Mouse (Mus musculus) hindbrain, embryonic 12.5 days (tissue): ENCODE results near the gene Pgp. TPM values are rescaled to one million over a fixed set of nuclear protein-coding genes. Genes with fewer than 3 reads are reported as not detected.

Experiments
- ATAC-seq: fragments of 200-750 bp; cut with Nextera tagmentation; 2 replicates; pipeline ENCODE4 v1.8.0; 2017; ENCODE audit warnings: moderate TSS enrichment; ENCODE audit not compliant: low FRiP score
- H3K27ac ChIP-seq: fragments of 300-500 bp; sonication (generic); 2 replicates; pipeline ENCODE4 v1.5.1; 2016; ENCODE audit warnings: mild to moderate bottlenecking
- H3K27me3 ChIP-seq: fragments of 300-500 bp; sonication (generic); 2 replicates; pipeline ENCODE4 v1.6.1; 2016; ENCODE audit warnings: mild to moderate bottlenecking
- H3K36me3 ChIP-seq: fragments of 300-500 bp; sonication (generic); 2 replicates; pipeline ENCODE4 v1.6.1; 2016; ENCODE audit warnings: mild to moderate bottlenecking
- H3K4me1 ChIP-seq: fragments of 300-500 bp; sonication (generic); 2 replicates; pipeline ENCODE4 v1.6.1; 2016
- H3K4me2 ChIP-seq: fragments of 300-500 bp; sonication (generic); replicated peaks from 2 replicates; pipeline ENCODE4 v1.6.1; 2016; ENCODE audit warnings: mild to moderate bottlenecking
- H3K4me3 ChIP-seq: fragments of 300-500 bp; sonication (generic); 2 replicates; pipeline ENCODE4 v1.5.1; 2016; ENCODE audit warnings: mild to moderate bottlenecking
- H3K9ac ChIP-seq: fragments of 300-500 bp; sonication (generic); 2 replicates; pipeline ENCODE4 v1.6.1; 2016; ENCODE audit warnings: mild to moderate bottlenecking, moderate library complexity
- H3K9me3 ChIP-seq: fragments of 300-500 bp; sonication (generic); replicated peaks from 2 replicates; pipeline ENCODE4 v1.6.1; 2016; ENCODE audit warnings: mild to moderate bottlenecking
- WGBS: fragments of 180-500 bp; shearing (Covaris S2); methylation state at CpG from one replicate; pipeline ENCODE4 v1.1.7; 2016; 5-methylcytosine and 5-hydroxymethylcytosine counted together
- polyA plus RNA-seq: library from polyadenylated mRNA; unstranded; fragments of >200 nt; fragmentation: Nextera tagmentation; extraction: Ambion mirVana; gene quantifications from 2 replicates; pipeline ENCODE4 v1.2.1, GENCODE M21; 2016

Pgp gene
- polyA plus RNA-seq, 1 experiment from 2014 or later, result 57.3 TPM

DNA sequence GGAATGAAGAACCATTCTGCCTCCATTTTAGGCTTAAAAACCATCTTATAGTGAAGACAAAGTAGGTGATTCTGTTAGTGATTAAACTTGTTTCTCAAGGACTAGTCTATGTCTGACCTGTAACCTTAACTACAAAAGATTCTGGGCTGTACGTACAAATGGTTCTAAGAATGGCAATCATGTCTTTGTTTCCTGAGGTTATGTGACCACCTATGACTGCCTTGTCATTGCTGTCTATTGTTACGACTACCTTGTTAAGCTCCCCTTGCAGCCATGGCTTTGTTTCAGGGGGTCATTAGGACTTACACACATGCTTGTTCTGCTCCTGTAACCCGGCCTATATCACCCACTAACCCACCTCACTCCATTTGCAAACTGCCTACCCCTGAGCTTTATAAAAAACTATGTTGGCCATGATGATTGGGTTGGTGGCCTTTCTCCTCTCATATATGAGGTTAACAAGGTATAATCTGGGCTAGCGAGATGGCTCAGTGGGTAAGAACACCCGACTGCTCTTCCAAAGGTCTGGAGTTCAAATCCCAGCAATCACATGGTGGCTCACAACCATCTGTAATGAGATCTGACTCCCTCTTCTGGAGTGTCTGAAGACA lies 1.5 kb upstream of the Pgp start:
- 93% methylated on average over 5 of the region's 5 CpGs for WGBS
- H3K27me3 ChIP-seq, result no peaks in the 10 kb centered on the region
- H3K9ac ChIP-seq, result no peak overlapping the region
- H3K4me1 ChIP-seq, result peaks cover 26% of the 10 kb centered on the region
- ATAC-seq, result no peak
- H3K27ac ChIP-seq, result no peak overlapping the region
- H3K36me3 ChIP-seq, result peaks cover 6% of the 10 kb centered on the region; the same call in 1 of the 2 replicates
- no peak overlapping the region for H3K4me3 ChIP-seq
- no peak overlapping the region for H3K4me2 ChIP-seq
- no peaks in the 10 kb centered on the region for H3K9me3 ChIP-seq

DNA sequence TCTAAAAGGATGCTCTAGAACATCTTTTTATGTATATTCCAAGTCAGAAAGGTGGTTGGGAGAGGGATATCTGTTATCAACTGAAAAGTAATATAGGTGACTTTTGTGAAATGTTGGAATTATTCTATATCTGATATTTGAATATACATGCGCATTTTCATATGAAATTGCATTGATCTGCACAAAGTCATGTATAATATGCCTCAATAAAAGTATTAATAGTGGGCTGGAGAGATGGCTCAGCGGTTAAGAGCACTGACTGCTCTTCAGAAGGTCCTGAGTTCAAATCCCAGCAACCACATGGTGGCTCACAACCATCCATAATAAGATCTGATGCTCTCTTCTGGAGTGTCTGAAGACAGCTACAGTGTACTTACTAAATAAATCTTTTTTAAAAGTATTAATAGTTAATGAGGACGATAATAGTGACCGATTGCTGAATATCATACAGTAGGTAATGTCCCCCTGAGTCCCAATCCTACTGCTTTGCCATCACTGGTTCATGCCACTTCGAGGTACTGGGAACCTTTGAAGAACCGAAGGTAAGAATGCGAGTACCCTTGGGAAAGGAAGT lies 769 bp upstream of the Pgp start:
- Histone ChIP-seq H3K36me3 (peaks cover 13% of the 10 kb centered on the region), H3K4me1 (peaks cover 32% of the 10 kb centered on the region), H3K27ac (peak overlapping the region; percentile 88), H3K9me3 (no peaks in the 10 kb centered on the region), H3K4me3 (peak overlapping the region; percentile 90), H3K9ac (peak overlapping the region; percentile 91), H3K27me3 (no peaks in the 10 kb centered on the region), H3K4me2 (peak overlapping the region; percentile 93)
- no peak; the same call in 1 of the 2 replicates for ATAC-seq
- WGBS, result 16% methylated on average over 7 of the region's 7 CpGs

DNA sequence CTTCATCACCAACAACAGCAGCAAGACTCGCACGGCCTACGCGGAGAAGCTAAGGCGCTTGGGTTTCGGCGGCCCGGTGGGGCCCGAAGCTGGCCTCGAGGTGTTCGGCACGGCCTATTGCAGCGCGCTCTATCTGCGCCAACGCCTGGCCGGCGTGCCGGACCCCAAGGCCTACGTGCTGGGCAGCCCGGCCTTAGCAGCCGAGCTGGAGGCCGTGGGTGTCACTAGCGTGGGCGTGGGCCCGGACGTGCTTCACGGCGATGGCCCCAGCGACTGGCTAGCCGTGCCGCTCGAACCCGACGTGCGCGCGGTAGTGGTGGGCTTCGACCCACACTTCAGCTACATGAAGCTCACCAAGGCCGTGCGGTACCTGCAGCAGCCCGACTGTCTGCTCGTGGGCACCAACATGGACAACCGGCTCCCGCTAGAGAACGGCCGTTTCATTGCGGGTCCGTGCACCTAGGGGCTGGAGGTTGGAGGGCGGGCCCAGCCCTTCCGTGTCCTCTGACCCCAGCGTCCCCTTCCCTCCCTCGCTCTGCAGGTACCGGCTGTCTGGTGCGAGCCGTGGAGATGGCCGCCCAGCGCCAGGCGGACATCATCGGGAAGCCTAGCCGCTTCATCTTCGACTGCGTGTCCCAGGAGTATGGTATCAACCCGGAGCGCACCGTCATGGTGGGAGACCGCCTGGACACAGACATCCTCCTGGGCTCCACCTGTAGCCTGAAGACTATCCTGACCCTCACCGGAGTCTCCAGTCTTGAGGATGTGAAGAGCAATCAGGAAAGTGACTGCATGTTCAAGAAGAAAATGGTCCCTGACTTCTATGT lies 722 bp downstream of the Pgp start:
- WGBS, result 1% methylated on average over 65 of the region's 68 CpGs
- Histone ChIP-seq H3K9me3 (no peaks in the 10 kb centered on the region), H3K4me1 (peaks cover 35% of the 10 kb centered on the region), H3K4me2 (peak overlapping the region; percentile 93), H3K27ac (peak overlapping the region; percentile 88), H3K27me3 (no peaks in the 10 kb centered on the region), H3K9ac (peak overlapping the region; percentile 91), H3K36me3 (peaks cover 28% of the 10 kb centered on the region), H3K4me3 (peak overlapping the region; percentile 90)
- ATAC-seq, result peak; percentile 11

DNA sequence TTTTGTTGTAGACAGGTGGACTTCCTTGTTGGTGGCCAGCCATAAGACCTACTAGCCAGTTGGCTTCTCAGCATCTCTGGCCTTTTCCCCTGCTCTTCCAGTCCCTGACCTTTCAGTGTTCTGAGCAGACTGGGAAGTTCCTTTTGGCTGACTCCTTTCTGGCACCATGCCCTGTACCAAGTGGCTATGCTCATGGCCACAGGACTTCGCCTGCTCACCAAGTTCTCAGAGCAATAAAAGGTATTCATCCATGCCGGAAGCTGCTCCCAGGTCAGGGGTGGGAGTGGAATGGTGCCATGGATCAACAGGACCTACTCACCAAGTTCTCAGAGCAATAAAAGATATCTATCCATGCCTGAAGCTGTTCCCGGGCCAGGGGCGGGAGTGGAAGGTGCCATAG lies 2.3 kb downstream of the Pgp start:
- H3K36me3 ChIP-seq, result peaks cover 42% of the 10 kb centered on the region
- ATAC-seq, result no peak
- no peaks in the 10 kb centered on the region for H3K9me3 ChIP-seq
- H3K4me1 ChIP-seq, result peaks cover 37% of the 10 kb centered on the region
- H3K27me3 ChIP-seq, result no peaks in the 10 kb centered on the region
- 87% methylated on average over 4 of the region's 4 CpGs for WGBS
- H3K4me3 ChIP-seq, result no peak overlapping the region
- no peak overlapping the region for H3K27ac ChIP-seq
- peak overlapping the region; percentile 93 for H3K4me2 ChIP-seq
- H3K9ac ChIP-seq, result peak overlapping the region; percentile 91; the same call in 1 of the 2 replicates

DNA sequence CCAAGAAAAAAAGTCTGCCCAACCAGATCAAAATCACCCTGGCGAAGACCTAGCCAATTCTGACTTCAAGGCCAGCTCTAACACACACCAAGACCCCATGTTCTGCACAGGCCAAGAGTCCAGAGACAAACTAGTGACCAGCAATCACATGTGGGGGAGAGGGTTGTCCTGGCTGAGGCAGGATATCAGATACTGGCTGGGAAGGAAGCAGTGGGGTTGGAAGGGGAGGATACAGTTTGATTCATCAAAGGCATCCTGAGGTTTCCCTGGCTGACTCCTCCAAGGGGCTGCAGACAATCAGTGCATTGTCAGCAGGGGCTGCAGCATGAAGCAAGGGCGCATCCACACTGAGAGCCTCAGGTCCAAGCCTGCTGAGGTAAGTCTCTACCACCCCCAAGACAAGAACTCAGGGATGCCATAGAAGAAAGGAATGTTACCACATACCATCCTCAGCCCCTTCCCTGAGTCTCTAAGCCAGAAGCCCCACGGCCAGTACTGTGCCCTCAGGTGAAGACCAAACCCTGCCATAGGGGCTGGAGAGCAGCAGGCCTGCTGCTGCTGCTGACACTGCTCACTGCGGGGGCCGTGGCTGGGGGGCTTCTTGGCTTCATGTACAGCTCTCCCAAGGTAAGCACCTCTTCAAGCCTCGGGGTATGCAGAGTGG lies 3.6 kb downstream of the Pgp start, which contains the start of gene Bricd5:
Bricd5 (plus strand) TSS at position 273 of the 664 bp plus-strand sequence.
- 72% methylated on average over 6 of the region's 6 CpGs for WGBS
- no peak within 1 kb of the TSS for H3K4me3 ChIP-seq
- 0 out of 2 replicates have a peak within 1 kb of the TSS, but pooled peaks have one; percentile 8 for H3K4me2 ChIP-seq
- no peaks in the 10 kb centered on the region for H3K27me3 ChIP-seq
- H3K4me1 ChIP-seq, result peaks cover 47% of the 10 kb centered on the region
- H3K36me3 ChIP-seq, result peaks cover 44% of the 10 kb centered on the region
- no peaks in the 10 kb centered on the region for H3K9me3 ChIP-seq
- no peak for ATAC-seq
- H3K27ac ChIP-seq, result peak within 1 kb of the TSS; percentile 23; the same call in 1 of the 2 replicates
- H3K9ac ChIP-seq, result 0 out of 2 replicates have a peak within 1 kb of the TSS, but pooled peaks have one; percentile 9

DNA sequence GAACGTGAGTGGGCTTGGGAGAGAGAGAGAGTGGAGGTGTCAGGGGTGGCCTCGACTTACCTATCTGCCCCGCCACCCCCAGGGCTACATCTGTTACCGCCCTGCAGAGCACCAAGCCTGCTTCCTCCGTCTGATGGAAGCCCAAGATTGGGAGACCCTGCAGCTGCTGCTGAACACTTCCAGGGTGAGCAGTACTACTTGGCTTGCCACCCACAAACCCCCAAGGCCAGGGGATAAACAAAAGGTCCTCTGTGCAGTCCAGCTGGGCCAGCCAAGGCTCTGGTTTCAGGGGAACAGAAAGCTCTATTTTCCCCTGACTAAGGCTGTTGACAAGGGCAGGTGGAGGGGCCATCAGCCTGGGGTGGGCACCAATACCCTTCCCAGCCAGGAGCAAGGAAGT lies 4.4 kb downstream of the Pgp start:
- Histone ChIP-seq H3K4me1 (peaks cover 47% of the 10 kb centered on the region), H3K4me2 (no peak overlapping the region), H3K4me3 (no peak overlapping the region), H3K36me3 (peaks cover 44% of the 10 kb centered on the region), H3K27ac (peak overlapping the region; percentile 23; the same call in 1 of the 2 replicates), H3K9ac (no peak overlapping the region), H3K27me3 (no peaks in the 10 kb centered on the region), H3K9me3 (no peaks in the 10 kb centered on the region)
- WGBS, result 81% methylated on average over 5 of the region's 5 CpGs
- ATAC-seq, result no peak

DNA sequence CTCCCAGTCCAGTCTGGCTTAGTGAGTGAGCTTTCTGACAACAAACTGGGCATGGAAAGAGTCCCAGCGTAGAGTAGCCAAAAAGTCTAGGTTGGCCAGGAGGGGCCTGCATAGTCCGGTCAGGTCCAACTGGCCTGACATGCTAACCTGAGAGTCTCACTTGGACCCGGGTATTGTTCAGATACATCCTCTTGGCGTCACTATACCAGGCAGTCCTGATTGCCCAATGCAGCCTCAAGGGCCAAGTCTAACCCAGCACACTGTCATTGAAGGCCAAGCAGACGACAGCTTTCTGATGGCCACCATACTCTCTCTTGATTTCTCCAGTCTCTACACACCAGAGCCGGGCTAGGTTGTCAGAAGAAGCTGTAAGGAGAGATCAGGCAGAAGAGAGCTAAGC lies 5.4 kb downstream of the Pgp start:
- Histone ChIP-seq H3K9ac (no peak overlapping the region), H3K27me3 (no peaks in the 10 kb centered on the region), H3K4me2 (no peak overlapping the region), H3K4me1 (peaks cover 47% of the 10 kb centered on the region), H3K4me3 (no peak overlapping the region), H3K9me3 (no peaks in the 10 kb centered on the region), H3K36me3 (peaks cover 44% of the 10 kb centered on the region), H3K27ac (no peak overlapping the region)
- ATAC-seq, result no peak
- 89% methylated on average over 6 of the region's 6 CpGs for WGBS

DNA sequence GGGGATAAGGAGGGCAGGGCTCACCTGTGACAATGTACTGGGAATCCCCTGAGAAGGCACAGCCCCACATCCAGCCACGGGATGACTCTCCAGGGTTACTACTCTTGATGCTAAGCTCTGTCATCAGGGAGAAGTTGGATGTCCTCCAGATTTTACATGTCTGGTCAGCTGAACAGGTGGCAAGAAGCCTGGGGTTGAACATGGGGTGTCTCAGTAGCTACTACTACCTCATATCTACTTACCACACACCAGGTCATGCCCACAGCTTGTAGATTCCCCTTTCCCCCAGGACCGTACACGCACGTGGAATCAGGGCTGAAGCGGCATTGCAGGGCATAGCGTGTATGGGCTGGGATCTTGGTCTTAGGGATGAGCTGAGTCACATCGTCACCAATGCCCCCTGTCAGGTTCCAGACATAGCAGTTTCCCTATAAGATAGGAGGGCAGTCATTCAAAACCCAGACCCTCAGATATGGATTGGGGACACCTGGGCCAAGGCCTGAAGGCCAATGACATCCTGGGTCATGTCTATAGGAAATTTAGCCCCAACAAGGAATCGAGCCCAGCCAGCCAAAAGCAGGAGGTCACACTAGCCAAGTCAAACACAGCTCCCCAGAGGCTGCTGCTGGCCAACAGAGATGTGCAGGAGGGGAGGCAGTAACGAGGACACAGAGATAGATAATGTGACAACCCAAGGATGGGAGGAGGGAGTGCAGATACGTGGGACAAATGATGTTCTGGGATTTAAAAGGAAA lies 6.0 kb downstream of the Pgp start:
- Histone ChIP-seq H3K27ac (no peak overlapping the region), H3K36me3 (peaks cover 44% of the 10 kb centered on the region), H3K4me3 (no peak overlapping the region), H3K27me3 (no peaks in the 10 kb centered on the region), H3K4me1 (peaks cover 43% of the 10 kb centered on the region), H3K4me2 (no peak overlapping the region), H3K9me3 (no peaks in the 10 kb centered on the region), H3K9ac (no peak overlapping the region)
- 89% methylated on average over 10 of the region's 10 CpGs for WGBS
- ATAC-seq, result no peak

DNA sequence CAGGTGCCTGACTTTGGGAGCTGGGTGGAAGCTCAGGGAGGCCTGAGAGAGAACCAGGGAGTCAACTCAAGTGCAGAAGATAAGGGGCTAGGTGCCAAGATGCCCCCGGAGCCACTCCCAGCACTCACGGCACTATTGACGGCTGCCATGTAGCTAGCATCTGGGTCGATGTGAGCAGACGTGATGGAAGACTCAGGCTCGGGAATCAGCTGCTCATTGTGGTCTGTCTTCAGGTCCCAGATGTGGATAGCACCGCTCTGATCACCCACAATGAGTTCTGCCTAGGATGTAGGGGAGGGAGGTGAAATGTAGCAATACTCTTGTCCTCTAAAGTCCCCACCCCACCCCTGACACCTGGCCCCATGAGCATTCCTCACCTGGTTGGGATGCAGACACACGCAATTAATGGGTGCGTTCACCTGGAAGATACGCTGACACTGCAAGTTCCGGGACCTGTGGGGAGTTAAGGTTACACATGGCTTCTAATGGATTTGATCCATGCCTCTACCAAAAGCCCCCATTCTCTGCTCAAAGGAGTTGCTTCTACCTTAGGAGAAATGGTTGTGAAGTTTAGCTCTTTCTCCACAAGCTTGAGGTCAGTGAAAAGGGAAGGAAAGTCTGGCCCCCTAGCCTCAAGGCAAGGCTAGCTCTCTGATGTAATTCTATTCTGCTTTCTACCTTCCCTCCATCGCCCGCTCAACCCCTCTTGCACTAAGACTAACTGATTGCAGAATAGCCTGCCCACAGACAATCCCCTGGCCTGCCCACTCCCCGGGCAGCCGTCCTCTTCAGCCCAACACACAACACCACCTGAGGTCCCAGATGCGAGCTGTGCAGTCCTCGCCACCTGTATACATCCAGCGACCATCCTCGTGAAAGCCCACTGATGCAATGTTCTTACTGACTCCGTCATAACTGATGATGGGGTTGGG lies 7.1 kb downstream of the Pgp start:
- Histone ChIP-seq H3K36me3 (peaks cover 44% of the 10 kb centered on the region), H3K4me3 (no peak overlapping the region), H3K9me3 (no peaks in the 10 kb centered on the region), H3K4me1 (peaks cover 32% of the 10 kb centered on the region), H3K27me3 (no peaks in the 10 kb centered on the region), H3K9ac (peak overlapping the region; percentile 85), H3K4me2 (peak overlapping the region; percentile 62; the same call in 1 of the 2 replicates), H3K27ac (no peak overlapping the region)
- 93% methylated on average over 20 of the region's 20 CpGs for WGBS
- ATAC-seq, result no peak

DNA sequence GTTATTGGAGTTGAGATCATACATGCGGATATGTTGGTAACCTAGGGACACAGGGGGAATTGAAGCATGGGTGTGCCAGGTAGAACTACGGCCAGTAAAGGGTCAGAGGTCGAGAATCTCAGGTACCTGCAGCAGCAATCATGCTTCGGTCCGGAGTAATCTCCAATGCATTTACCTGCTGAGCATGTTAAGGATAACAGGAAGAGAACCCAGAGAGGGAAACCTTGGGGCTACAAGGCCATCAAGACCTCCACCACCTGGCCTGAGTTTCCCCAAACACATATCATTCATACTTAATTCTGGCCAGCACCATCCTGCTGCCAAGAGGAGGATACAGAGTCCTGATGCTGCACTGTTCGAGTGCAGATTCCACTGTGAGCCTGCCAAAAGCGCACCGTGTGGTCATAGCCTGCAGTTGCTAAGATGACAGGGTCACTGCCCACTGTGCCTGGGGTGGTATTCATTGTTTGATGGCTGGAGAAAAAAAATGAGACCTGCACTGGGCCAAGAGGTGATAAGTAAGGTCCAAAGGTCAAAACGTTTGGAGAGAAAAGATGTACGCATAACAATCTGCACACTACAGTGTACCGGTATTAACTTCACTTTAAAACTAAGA lies 7.9 kb downstream of the Pgp start:
- peak; percentile 11 for ATAC-seq

More for the DNA sequence above, 7.9 kb downstream of the Pgp start:
- peaks cover 25% of the 10 kb centered on the region for H3K4me1 ChIP-seq
- peak overlapping the region; percentile 62 for H3K4me2 ChIP-seq
- H3K9ac ChIP-seq, result peak overlapping the region; percentile 85
- no peaks in the 10 kb centered on the region for H3K27me3 ChIP-seq
- H3K27ac ChIP-seq, result peak overlapping the region; percentile 97; the same call in 1 of the 2 replicates
- WGBS, result 52% methylated on average over 11 of the region's 11 CpGs
- peak overlapping the region; percentile 76 for H3K4me3 ChIP-seq
- peaks cover 44% of the 10 kb centered on the region for H3K36me3 ChIP-seq
- no peaks in the 10 kb centered on the region for H3K9me3 ChIP-seq
